Mouse (Mus musculus) G1E (cell line): Measurements from ENCODE around the gene Ccnd1. TPM values are rescaled to one million over a fixed set of nuclear protein-coding genes. Genes with fewer than 3 reads are reported as not detected.
A peak's percentile ranks its signal among the peaks of the same experiment; 100 is the strongest.

Experiments
- ATAC-seq: 2 replicates; pipeline ENCODE4 v1.8.0; 2016; ENCODE audit warnings: mild to moderate bottlenecking; ENCODE audit not compliant: insufficient number of reproducible peaks, poor library complexity, low FRiP score, severe bottlenecking; ENCODE audit errors: extremely low read depth
- DNase-seq: peaks from one replicate; pipeline ENCODE4 v3.0.0; 2012; ENCODE audit warnings: low spot score
- H3K27me3 ChIP-seq: 2 replicates; pipeline ENCODE4 v1.6.1; 2012; ENCODE audit warnings: mild to moderate bottlenecking, low read length, inconsistent platforms; ENCODE audit not compliant: insufficient read depth
- H3K36me3 ChIP-seq: replicated peaks from 2 replicates; pipeline ENCODE3; 2012; ENCODE audit warnings: mild to moderate bottlenecking, inconsistent platforms
- H3K4me1 ChIP-seq: 2 replicates; pipeline ENCODE4 v1.6.1; 2012; ENCODE audit warnings: low read depth, low read length, inconsistent platforms, mixed read lengths; ENCODE audit not compliant: insufficient read depth
- H3K4me3 ChIP-seq: 2 replicates; pipeline ENCODE4 v1.5.1; 2012; ENCODE audit warnings: low read depth, mild to moderate bottlenecking, inconsistent platforms, low read length, moderate library complexity, mixed read lengths
- H3K9me3 ChIP-seq: replicated peaks from 2 replicates; pipeline ENCODE4 v1.6.1; 2012; ENCODE audit warnings: inconsistent platforms
- CTCF ChIP-seq: IDR thresholded peaks from 2 replicates; pipeline ENCODE4 v1.5.1; 2012; ENCODE audit warnings: low read depth, low read length, inconsistent platforms, mixed read lengths
- GATA1 ChIP-seq: IDR thresholded peaks from 2 replicates; pipeline ENCODE4 v1.6.1; 2012; ENCODE audit warnings: borderline replicate concordance, low read length, inconsistent platforms, mixed read lengths
- GATA2 ChIP-seq: IDR thresholded peaks from 2 replicates; pipeline ENCODE4 v1.6.1; 2012; ENCODE audit warnings: low read depth, low read length, inconsistent platforms, borderline replicate concordance
- POLR2AphosphoS5 ChIP-seq: IDR thresholded peaks from 2 replicates; pipeline ENCODE4 v1.6.1; 2012; ENCODE audit warnings: low read depth, low read length, inconsistent platforms; ENCODE audit not compliant: insufficient replicate concordance
- TAL1 ChIP-seq: conservative IDR thresholded peaks from 2 replicates; pipeline ENCODE4 v1.6.1; 2012; ENCODE audit warnings: low read depth, low read length, inconsistent platforms, mixed read lengths
- polyA plus RNA-seq: library from polyadenylated mRNA; stranded (reverse); fragments of >175 nt; gene quantifications from 2 replicates; pipeline ENCODE4 v1.2.3, GENCODE M21; 2012
- total RNA-seq, 2 experiments: library from RNA; stranded (forward) in 1 of 2; stranded (reverse) in 1 of 2; fragments of 200-1000 nt in 1 of 2; fragments of >200 nt in 1 of 2; fragmentation: Nextera tagmentation in 1 of 2; gene quantifications; 2 replicates each; pipeline ENCODE4 v1.2.3; 2014 to 2017

Ccnd1 gene
- total and polyA plus RNA-seq, 3 experiments, result 0.22 TPM; not detected in 2

DNA sequence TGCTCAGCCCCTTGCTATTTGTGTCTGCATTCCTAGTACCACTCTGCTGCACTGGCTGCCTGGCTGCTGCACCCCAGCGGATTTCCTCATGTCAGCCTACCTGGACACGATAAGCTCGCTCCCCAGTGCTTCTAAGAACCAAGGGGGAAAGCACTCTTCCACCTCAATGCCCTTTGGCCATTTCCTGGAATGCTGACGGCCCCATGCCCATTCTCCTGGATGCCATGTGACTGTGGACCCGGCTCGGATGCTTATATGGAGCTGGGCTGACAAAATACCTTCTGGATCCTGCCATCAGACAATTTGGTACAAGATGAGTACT, 10.9 kb downstream of the Ccnd1 start:
- TF ChIP-seq TAL1 (no peak), POLR2AphosphoS5 (no peak), GATA2 (no peak), GATA1 (no peak), CTCF (no peak)
- H3K27me3 ChIP-seq, result peaks cover 8% of the 10 kb centered on the region
- DNase-seq (no peak), ATAC-seq (no peak)
- no peaks in the 10 kb centered on the region for H3K4me1 ChIP-seq
- H3K4me3 ChIP-seq, result no peak overlapping the region
- peaks cover 54% of the 10 kb centered on the region for H3K36me3 ChIP-seq
- no peaks in the 10 kb centered on the region for H3K9me3 ChIP-seq

DNA sequence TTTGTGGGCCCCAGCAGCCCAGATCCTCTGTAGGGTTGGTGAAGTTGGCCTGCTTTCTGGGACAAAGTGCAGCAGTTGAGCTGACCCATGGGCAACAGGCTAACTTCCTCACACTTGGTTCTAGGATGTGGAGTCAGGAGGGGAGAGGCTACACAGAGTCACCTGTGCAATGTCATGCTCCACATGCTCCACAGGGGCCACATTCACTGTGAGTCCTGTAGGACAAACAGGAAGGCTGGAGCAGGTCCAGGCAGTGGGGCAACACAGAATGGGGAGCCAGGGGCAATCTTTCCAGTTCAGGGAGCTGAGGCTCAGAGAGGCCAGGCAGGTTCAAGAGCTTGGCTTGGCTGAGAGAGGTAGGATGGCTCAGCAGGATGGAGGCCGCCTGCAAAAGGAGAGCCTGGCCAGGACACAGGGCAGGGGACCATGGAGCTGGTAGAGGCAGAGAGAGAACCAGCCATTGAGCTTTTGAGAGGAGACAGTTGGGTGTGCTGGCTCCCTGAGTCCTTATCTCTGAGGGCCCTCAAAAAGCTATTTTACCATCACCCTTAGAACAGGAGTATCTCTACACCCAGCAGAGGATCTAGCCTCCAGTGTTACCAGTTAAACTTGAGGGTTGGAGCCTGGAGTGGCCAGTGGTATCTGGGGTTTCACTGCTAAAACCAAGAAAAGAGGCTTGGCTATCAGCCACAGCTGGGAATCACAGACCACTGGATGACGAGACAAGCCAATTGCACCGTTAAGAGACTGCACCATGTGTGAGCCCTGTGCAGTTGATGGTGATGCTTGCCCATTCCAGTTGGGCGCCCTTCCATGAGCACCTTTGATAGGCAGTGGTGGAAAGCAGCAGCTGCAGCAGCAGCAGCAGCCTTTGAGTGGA, 11.5 kb downstream of the Ccnd1 start:
- H3K4me3 ChIP-seq, result no peak overlapping the region
- TF ChIP-seq GATA2 (no peak), GATA1 (no peak), TAL1 (no peak), POLR2AphosphoS5 (no peak), CTCF (no peak)
- ATAC-seq (no peak), DNase-seq (no peak)
- no peaks in the 10 kb centered on the region for H3K9me3 ChIP-seq
- H3K36me3 ChIP-seq, result peaks cover 60% of the 10 kb centered on the region
- peaks cover 2% of the 10 kb centered on the region; the same call in 1 of the 2 replicates for H3K27me3 ChIP-seq
- peaks cover 4% of the 10 kb centered on the region; the same call in 1 of the 2 replicates for H3K4me1 ChIP-seq

DNA sequence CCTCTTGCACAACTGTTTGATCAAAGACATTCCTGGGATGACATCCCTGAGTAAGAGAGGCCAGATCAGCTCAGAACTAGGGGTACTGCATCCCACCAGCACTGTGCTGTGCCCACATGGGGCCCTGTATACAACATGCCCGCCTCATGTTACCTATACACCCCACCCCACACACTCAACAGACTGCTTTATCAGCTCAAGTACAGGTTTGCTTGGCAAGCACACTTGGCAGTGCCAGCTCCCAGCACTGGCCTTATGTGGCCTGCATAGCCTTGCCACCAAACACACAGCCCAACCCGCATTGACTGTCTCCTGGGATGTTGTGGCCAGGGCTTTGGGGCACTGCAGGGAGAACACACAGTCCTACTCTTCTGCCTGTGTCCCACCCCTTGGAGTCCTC, 12.1 kb downstream of the Ccnd1 start:
- DNase-seq (no peak), ATAC-seq (no peak)
- Histone ChIP-seq H3K27me3 (no peaks in the 10 kb centered on the region; the same call in 1 of the 2 replicates), H3K4me1 (peaks cover 4% of the 10 kb centered on the region; the same call in 1 of the 2 replicates), H3K9me3 (no peaks in the 10 kb centered on the region), H3K4me3 (no peak overlapping the region), H3K36me3 (peaks cover 66% of the 10 kb centered on the region)
- TF ChIP-seq CTCF, result no peak
- TF ChIP-seq GATA2, result no peak
- no peak for TF ChIP-seq POLR2AphosphoS5
- TF ChIP-seq GATA1, result no peak
- no peak for TF ChIP-seq TAL1

DNA sequence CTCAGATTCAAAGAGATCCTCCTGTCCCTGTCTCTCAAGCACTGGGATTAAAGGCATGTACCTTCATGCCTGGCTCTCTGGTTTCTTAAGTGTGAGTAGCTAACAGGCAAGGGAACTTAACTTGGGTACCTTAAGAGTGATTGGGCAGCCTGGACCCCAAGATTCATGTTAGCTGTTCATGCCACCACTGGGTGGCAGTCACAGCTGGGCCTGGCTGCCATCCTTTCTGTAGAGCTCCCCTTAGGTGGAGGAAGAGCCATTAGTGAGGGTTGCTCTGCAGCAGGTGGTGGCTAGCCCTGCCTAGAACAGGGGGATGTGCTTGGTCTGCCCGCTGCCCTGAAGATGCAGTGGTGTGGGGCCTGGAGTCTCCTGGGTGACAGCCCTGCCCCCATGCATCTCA, 20.9 kb downstream of the Ccnd1 start:
- no peaks in the 10 kb centered on the region for H3K27me3 ChIP-seq
- H3K36me3 ChIP-seq, result peaks cover 75% of the 10 kb centered on the region
- no peaks in the 10 kb centered on the region for H3K9me3 ChIP-seq
- TF ChIP-seq GATA2, result no peak
- TF ChIP-seq GATA1, result no peak
- no peak for TF ChIP-seq POLR2AphosphoS5
- TF ChIP-seq CTCF, result no peak
- no peak for TF ChIP-seq TAL1
- H3K4me3 ChIP-seq, result no peak overlapping the region
- no peak for ATAC-seq
- no peak for DNase-seq
- H3K4me1 ChIP-seq, result peaks cover 32% of the 10 kb centered on the region

DNA sequence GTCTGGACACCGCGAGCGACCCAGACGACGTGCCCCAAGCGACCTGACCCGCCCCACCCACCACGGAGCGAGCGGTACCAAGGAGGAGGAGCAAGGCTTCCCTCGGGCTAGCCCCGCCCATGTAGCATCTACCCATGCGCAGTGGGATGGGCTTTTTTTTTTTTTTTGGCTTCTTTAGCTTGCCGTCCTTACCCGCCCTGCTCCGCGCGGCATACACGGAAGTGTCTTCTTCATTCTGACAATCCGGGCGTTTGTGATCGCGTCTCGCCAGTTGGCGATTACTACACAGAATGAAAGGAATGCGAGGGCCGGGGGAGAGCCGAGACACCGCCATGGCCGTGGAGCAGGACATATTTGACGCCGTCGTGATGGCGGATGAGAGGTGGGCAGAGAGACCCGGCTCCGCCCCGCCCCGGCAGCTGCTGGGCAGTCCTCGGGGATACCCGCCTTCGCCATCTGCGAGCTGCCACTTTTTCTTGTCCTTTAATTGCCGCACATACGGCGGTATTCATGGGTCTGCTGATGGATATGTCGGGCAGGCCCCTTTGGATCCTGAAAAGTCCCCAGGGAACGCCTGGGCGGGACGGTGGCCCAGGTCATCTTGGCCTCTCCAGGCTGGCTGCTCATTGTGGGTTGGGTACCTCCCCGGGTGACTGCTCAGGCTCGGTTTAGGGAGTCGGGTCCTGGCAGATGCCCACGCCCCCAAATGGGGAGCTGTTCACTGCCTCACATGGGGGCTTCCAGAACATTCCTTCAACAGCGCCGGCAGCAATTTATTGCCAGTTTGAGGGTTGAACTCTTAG, 24.6 kb downstream of the Ccnd1 start, which contains the start of gene LTO1:
TSS of gene LTO1 (plus strand) at position 153 of the 803 bp plus-strand sequence.
- peak; percentile 86 for ATAC-seq
- no peaks in the 10 kb centered on the region for H3K9me3 ChIP-seq
- no peaks in the 10 kb centered on the region for H3K27me3 ChIP-seq
- H3K36me3 ChIP-seq, result peaks cover 42% of the 10 kb centered on the region
- peaks cover 28% of the 10 kb centered on the region for H3K4me1 ChIP-seq
- peak within 1 kb of the TSS; percentile 95 for H3K4me3 ChIP-seq
- peak; percentile 77 for DNase-seq
- no peak for TF ChIP-seq CTCF
- no peak for TF ChIP-seq POLR2AphosphoS5

DNA sequence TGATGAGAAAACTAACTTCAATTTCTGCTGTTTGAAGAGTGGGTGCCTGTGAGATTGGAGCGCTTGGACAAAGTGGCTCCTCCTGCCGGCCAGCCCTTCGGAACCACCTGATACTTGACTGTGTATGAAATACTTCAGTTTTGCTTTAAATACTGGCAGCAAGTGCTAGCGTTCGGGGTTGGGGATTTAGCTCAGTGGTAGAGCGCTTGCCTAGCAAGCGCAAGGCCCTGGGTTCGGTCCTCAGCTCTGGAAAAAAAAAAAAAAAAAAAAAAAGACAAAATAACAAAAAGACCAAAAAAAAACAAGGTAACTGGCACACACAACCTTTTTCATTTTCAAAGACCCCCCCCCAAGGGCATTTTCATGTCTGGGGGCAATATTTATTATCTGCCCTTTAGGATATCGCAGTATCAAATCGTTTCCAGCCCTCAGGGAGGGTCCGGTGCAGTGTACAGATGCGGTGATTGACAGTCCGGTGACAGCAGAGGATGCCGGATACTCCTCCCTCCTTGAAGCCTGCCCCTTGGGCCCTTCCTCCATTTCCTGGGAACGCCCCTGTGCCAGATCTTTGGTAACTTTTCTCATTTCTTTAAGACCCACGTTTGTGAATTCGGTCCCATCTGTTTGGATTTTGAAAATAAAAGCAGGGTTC, 25.3 kb downstream of the Ccnd1 start:
- Histone ChIP-seq H3K9me3 (no peaks in the 10 kb centered on the region), H3K27me3 (no peaks in the 10 kb centered on the region), H3K4me1 (peaks cover 28% of the 10 kb centered on the region), H3K4me3 (peak overlapping the region; percentile 95), H3K36me3 (peaks cover 35% of the 10 kb centered on the region)
- peak; percentile 74 for DNase-seq
- TF ChIP-seq POLR2AphosphoS5, result no peak
- no peak for TF ChIP-seq TAL1
- TF ChIP-seq GATA1, result no peak
- TF ChIP-seq CTCF, result no peak
- no peak for TF ChIP-seq GATA2
- ATAC-seq, result peak; percentile 83
